Mouse (Mus musculus) heart, embryonic 10.5 days (tissue): ENCODE measurements around the gene Skap1. TPM values are rescaled to one million over a fixed set of nuclear protein-coding genes. Genes with fewer than 3 reads are reported as not detected.
A peak's percentile ranks its signal among the peaks of the same experiment; 100 is the strongest.
"Not testable (repeated sequence)": the region's sequence is repeated elsewhere in the genome, so short reads cannot be mapped to it uniquely, and the experiment has no call there.

Experiments used
- DNase-seq: peaks from one replicate; pipeline ENCODE4 v3.0.0-alpha.2; 2017; ENCODE audit warnings: low spot score
- H3K27ac ChIP-seq: fragments of 300-500 bp; sonication (generic); 2 replicates; pipeline ENCODE4 v1.5.1; 2016; ENCODE audit warnings: mild to moderate bottlenecking
- H3K27me3 ChIP-seq: fragments of 300-500 bp; sonication (generic); 2 replicates; pipeline ENCODE4 v1.6.1; 2016; ENCODE audit warnings: mild to moderate bottlenecking; ENCODE audit not compliant: poor library complexity, insufficient read depth, severe bottlenecking
- H3K36me3 ChIP-seq: fragments of 300-500 bp; sonication (generic); 2 replicates; pipeline ENCODE4 v1.6.1; 2016; ENCODE audit warnings: mild to moderate bottlenecking, moderate library complexity
- H3K4me1 ChIP-seq: fragments of 300-500 bp; sonication (generic); 2 replicates; pipeline ENCODE4 v1.6.1; 2016; ENCODE audit warnings: mild to moderate bottlenecking
- H3K4me3 ChIP-seq: fragments of 300-500 bp; sonication (generic); 2 replicates; pipeline ENCODE4 v1.5.1; 2016; ENCODE audit warnings: mild to moderate bottlenecking, moderate library complexity
- H3K9me3 ChIP-seq: fragments of 300-500 bp; sonication (generic); 2 replicates; pipeline ENCODE4 v1.6.1; 2016; ENCODE audit warnings: mild to moderate bottlenecking, moderate library complexity
- WGBS: fragments of 180-500 bp; shearing (Covaris S2); methylation state at CpG from one replicate; pipeline ENCODE4 v1.1.7; 2016; 5-methylcytosine and 5-hydroxymethylcytosine counted together
- polyA plus RNA-seq: library from polyadenylated mRNA; unstranded; fragments of >200 nt; fragmentation: Nextera tagmentation; extraction: Ambion mirVana; gene quantifications from 2 replicates; pipeline ENCODE4 v1.2.1, GENCODE M21; 2016

The Skap1 gene
- polyA plus RNA-seq, 1 experiment from 2014 or later: 0.69 TPM

DNA sequence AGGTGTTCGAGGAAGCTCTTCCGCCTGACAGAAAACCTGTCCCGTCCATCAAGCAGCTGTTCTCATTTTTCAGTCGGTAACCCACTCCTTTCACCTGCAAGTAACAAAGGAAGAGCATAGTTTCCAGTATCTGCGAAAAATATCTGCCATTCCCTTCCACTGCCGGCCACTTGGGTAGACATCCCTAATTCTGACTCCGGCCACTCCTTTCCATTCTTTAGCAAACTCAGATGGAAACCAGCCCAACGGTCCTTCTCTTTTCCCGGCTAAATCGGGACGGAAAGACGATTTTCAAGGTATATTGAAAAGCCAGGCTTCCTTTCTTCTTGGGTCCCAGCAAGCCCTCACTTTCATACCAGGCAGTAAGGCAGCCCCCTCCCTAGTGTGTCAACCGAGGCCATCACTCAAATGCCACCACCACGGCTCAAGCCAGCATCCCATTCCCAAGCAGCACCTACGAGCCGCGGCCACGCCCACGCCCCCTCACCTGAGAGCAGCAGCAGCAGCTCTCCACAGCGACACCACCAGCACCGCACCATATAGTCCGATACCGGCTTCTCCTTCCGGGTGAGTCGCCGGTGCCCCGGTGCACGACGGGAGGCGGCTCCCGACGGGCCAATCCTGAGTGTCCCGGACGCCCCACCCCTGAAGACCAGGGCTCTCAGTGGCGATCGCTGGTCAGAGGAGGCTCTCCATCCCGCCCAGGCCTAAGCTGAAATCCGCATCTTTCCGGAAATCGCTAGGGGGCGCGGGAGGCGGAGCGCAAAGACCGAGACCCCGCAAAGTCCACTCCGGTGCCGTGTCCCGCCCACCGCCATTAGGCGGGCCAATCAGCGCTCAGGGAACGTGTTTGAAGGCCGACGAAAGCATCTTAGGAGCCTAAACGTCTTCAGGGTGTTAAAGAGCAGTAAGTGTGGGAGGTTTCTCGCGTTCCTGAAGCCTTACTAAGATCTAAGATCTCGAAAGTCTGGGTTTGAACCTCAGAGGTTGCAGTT lies 312.9 kb downstream of the Skap1 start, which contains the start of gene Snx11:
TSS of gene Snx11 (minus strand) at position 592 of the 995 bp plus-strand sequence.
- Histone ChIP-seq H3K36me3 (peaks cover 18% of the 10 kb centered on the region), H3K4me1 (peaks cover 17% of the 10 kb centered on the region), H3K9me3 (no peaks in the 10 kb centered on the region), H3K27ac (peak within 1 kb of the TSS; percentile 83), H3K27me3 (no peaks in the 10 kb centered on the region), H3K4me3 (peak within 1 kb of the TSS; percentile 82)
- peak; percentile 100 for DNase-seq
- 2% methylated on average over 59 of the region's 59 CpGs for WGBS

GRCm38 (mm10) chr11:96778061-96778627 lies 313.8 kb downstream of the Skap1 start:
- Histone ChIP-seq H3K4me1 (peaks cover 17% of the 10 kb centered on the region), H3K4me3 (peak overlapping the region; percentile 82), H3K27ac (peak overlapping the region; percentile 83)
- not testable (repeated sequence) for H3K36me3 ChIP-seq, H3K9me3 ChIP-seq, DNase-seq, H3K27me3 ChIP-seq
- WGBS: 62% methylated on average over 10 of the region's 10 CpGs

- 72% methylated on average over 5 of the region's 5 CpGs for WGBS
These were observed 315.9 kb downstream of the Skap1 start for GRCm38 (mm10) chr11:96780306-96780705.

GRCm38 (mm10) chr11:96781425-96781824 lies 317.0 kb downstream of the Skap1 start:
- 72% methylated on average over 2 of the region's 2 CpGs for WGBS
- H3K9me3 ChIP-seq: no peaks in the 10 kb centered on the region
- no peak for DNase-seq
- H3K27ac ChIP-seq: no peak overlapping the region
- peaks cover 12% of the 10 kb centered on the region for H3K4me1 ChIP-seq
- H3K4me3 ChIP-seq: no peak overlapping the region
- H3K27me3 ChIP-seq: no peaks in the 10 kb centered on the region
- no peaks in the 10 kb centered on the region for H3K36me3 ChIP-seq

More at GRCm38 (mm10) chr11:96780306-96780705, 315.9 kb downstream of the Skap1 start:
- Histone ChIP-seq H3K27me3 (no peaks in the 10 kb centered on the region), H3K4me1 (peaks cover 17% of the 10 kb centered on the region), H3K9me3 (no peaks in the 10 kb centered on the region), H3K36me3 (no peaks in the 10 kb centered on the region), H3K27ac (no peak overlapping the region), H3K4me3 (no peak overlapping the region)
- no peak for DNase-seq

DNA sequence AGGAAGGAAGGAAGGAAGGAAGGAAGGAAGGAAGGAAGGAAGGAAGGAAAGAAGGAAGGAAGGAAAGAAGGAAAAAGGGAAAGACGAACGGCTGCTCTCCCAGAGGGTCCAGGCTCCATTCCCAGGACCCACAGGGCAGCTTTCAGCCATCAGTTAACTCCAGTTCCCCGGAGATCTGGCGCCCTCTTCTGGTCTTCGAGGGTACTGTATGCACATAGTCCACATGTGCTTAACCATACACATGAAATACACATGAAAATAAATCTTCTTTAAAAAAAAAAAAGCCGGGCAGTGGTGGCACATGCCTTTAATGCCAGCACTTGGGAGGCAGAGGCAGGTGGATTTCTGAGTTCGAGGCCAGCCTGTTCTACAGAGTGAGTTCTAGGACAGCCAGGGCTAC lies 320.5 kb downstream of the Skap1 start:
- 16% methylated on average over 7 of the region's 7 CpGs for WGBS
- H3K9me3 ChIP-seq, DNase-seq, H3K27me3 ChIP-seq, H3K4me3 ChIP-seq, H3K27ac ChIP-seq, H3K4me1 ChIP-seq, H3K36me3 ChIP-seq: not testable (repeated sequence)

DNA sequence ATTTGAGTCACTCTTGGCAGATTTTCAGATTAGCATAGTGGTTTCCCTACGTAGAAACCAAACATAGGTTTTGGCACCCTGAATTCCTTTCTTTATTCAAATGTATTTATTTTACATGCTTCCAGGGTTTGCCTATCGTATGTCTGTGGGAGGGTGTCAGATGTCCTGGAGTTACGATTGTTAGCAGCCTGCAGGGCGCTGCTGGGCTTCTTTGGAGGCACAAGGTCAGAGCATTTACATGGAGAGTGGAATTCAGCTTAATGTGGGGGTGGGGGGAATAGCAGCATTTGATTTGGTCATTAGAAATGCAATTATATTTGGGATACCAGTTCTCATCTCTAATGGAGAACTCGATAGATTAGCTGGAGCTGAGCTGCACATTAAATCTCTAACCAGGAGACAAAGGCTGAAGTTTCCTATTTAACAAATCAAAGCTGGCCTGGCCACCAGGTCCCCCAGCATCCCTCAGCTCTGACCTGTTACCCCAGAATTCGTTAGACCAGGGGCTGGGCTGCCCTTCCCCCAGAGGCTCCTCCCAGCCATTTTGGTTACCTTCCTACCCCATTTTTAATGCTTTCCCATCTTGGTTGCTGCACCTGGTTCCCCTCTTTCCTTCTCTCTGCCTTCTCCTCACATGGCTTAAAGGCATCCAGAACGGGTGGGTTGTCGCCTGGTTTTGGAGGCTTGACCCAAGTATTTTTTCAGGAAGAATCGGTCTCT lies 322.5 kb downstream of the Skap1 start:
- Histone ChIP-seq H3K9me3 (no peaks in the 10 kb centered on the region), H3K36me3 (0 out of 2 replicates have a peak, but pooled peaks cover 2% of the 10 kb centered on the region), H3K27ac (no peak overlapping the region), H3K27me3 (no peaks in the 10 kb centered on the region), H3K4me1 (peaks cover 14% of the 10 kb centered on the region), H3K4me3 (no peak overlapping the region)
- DNase-seq: no peak
- WGBS: 32% methylated on average over 9 of the region's 9 CpGs

- Histone ChIP-seq H3K36me3 (peaks cover 2% of the 10 kb centered on the region; the same call in 1 of the 2 replicates), H3K4me1 (peaks cover 15% of the 10 kb centered on the region), H3K27ac (peak within 1 kb of the TSS; percentile 97), H3K9me3 (no peaks in the 10 kb centered on the region), H3K4me3 (peak within 1 kb of the TSS; percentile 86), H3K27me3 (no peaks in the 10 kb centered on the region)
- 1% methylated on average over 93 of the region's 93 CpGs for WGBS
- DNase-seq: peak; percentile 96
These were observed 324.7 kb downstream of the Skap1 start, which contains the start of gene Cbx1 for GRCm38 (mm10) chr11:96788871-96789795. Gene Cbx1, plus strand, starts transcription at chr11:96789127.

GRCm38 (mm10) chr11:96789990-96790389 lies 325.6 kb downstream of the Skap1 start:
- peak overlapping the region; percentile 97 for H3K27ac ChIP-seq
- H3K4me3 ChIP-seq: peak overlapping the region; percentile 86
- H3K36me3 ChIP-seq: peaks cover 2% of the 10 kb centered on the region
- H3K27me3 ChIP-seq: no peaks in the 10 kb centered on the region
- H3K9me3 ChIP-seq: no peaks in the 10 kb centered on the region
- no peak for DNase-seq
- 9% methylated on average over 5 of the region's 5 CpGs for WGBS
- peaks cover 15% of the 10 kb centered on the region for H3K4me1 ChIP-seq

DNA sequence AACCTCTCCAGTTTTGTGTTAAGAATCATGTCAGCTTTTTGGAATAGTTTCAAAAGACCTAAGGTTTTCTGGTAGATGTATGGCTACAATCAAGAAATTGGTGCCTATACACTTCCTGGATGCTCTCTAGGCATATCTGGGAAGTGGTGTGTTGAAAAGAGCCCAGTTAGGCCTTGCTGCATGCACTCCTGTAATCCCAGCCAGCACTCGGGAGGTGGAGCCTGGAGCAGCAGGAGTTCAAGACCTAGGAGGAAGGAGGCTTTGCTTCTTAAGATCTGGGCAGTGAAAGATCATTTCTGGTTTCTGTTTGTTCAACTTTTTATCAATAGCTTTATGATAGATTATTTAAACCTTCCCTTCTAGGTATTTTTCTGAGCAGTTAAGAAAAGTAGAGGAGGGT lies 326.3 kb downstream of the Skap1 start:
- DNase-seq: no peak
- Histone ChIP-seq H3K4me1 (peaks cover 17% of the 10 kb centered on the region), H3K9me3 (no peaks in the 10 kb centered on the region), H3K27me3 (no peaks in the 10 kb centered on the region), H3K27ac (no peak overlapping the region), H3K36me3 (peaks cover 8% of the 10 kb centered on the region), H3K4me3 (peak overlapping the region; percentile 86)
- 15% methylated on average over 1 of the region's 1 CpGs for WGBS

DNA sequence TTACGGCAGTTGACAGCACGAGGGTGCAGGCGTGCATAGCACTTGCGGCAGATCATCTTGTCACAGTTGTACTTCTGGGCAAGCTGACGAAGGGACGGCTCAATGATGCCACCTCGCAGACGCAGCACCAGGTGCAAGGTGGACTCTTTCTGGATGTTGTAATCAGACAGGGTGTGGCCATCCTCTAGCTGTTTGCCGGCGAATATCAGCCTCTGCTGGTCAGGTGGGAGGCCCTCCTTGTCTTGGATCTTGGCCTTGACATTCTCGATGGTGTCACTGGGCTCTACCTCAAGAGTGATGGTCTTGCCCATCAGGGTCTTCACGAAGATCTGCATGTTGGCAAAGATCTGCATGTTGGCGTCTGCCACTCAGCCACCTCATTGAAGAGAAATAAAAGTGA lies 331.1 kb downstream of the Skap1 start:
- H3K36me3 ChIP-seq: peaks cover 33% of the 10 kb centered on the region
- H3K27me3 ChIP-seq: no peaks in the 10 kb centered on the region

DNA sequence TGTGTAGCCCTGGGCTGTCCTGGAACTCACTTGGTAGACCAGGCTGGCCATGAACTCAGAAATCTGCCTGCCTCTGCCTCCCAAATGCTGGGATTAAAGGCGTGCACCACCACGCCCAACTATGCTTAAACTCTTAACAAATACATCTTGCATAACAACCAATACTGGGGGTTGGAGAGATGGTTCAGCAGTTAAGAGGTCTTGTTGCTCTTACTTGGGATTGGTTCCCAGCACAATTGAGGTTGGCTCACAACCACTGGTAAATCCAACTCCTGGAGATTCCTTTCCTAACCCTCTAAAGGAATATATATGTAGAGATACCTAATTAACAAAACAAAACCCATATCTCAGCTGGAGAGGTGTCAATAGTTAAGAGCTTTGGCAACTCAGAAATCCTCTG lies 331.7 kb downstream of the Skap1 start:
- Histone ChIP-seq H3K27ac (no peak overlapping the region), H3K36me3 (peaks cover 39% of the 10 kb centered on the region), H3K4me3 (no peak overlapping the region), H3K27me3 (no peaks in the 10 kb centered on the region), H3K9me3 (no peaks in the 10 kb centered on the region), H3K4me1 (peaks cover 7% of the 10 kb centered on the region; the same call in 1 of the 2 replicates)
- whole genome bisulfite sequencing: 91% methylated on average over 2 of the region's 2 CpGs
- DNase-seq: no peak

More for the DNA sequence above, 331.1 kb downstream of the Skap1 start:
- no peak overlapping the region for H3K4me3 ChIP-seq
- H3K27ac ChIP-seq: no peak overlapping the region
- 93% methylated on average over 13 of the region's 13 CpGs for WGBS
- DNase-seq: no peak
- no peaks in the 10 kb centered on the region for H3K9me3 ChIP-seq
- peaks cover 11% of the 10 kb centered on the region for H3K4me1 ChIP-seq

DNA sequence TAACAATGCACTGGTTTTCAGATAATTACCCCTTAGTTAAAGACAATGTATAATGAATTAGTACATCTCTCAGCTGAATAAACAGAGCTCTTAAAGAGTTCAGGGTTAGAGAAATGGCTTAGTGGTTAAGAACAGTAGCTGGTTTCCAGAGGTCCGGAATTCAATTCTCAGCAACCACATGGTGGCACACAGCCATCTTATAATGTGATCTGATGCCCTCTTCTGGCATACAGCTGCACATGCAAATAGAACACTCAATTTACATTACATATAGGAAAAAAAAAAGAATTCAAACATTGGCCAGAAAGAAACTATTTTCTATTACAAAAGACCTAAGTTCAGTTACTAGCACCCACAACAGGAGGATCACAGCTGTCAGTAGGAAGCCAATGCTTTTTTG lies 332.2 kb downstream of the Skap1 start:
- no peak overlapping the region for H3K4me3 ChIP-seq
- peaks cover 42% of the 10 kb centered on the region for H3K36me3 ChIP-seq
- no peak overlapping the region for H3K27ac ChIP-seq
- DNase-seq: no peak
- no peaks in the 10 kb centered on the region for H3K9me3 ChIP-seq
- no peaks in the 10 kb centered on the region for H3K27me3 ChIP-seq
- 83% methylated on average over 1 of the region's 1 CpGs for WGBS
- H3K4me1 ChIP-seq: peaks cover 6% of the 10 kb centered on the region; the same call in 1 of the 2 replicates
